Mouse (Mus musculus): Measurements from ENCODE around the gene Lbx2. TPM values are rescaled to one million over a fixed set of nuclear protein-coding genes. Genes with fewer than 3 reads are reported as not detected.
A peak's percentile ranks its signal among the peaks of the same experiment; 100 is the strongest.

Gene Lbx2
- not detected in 2 replicates for total RNA-seq (2017)

DNA sequence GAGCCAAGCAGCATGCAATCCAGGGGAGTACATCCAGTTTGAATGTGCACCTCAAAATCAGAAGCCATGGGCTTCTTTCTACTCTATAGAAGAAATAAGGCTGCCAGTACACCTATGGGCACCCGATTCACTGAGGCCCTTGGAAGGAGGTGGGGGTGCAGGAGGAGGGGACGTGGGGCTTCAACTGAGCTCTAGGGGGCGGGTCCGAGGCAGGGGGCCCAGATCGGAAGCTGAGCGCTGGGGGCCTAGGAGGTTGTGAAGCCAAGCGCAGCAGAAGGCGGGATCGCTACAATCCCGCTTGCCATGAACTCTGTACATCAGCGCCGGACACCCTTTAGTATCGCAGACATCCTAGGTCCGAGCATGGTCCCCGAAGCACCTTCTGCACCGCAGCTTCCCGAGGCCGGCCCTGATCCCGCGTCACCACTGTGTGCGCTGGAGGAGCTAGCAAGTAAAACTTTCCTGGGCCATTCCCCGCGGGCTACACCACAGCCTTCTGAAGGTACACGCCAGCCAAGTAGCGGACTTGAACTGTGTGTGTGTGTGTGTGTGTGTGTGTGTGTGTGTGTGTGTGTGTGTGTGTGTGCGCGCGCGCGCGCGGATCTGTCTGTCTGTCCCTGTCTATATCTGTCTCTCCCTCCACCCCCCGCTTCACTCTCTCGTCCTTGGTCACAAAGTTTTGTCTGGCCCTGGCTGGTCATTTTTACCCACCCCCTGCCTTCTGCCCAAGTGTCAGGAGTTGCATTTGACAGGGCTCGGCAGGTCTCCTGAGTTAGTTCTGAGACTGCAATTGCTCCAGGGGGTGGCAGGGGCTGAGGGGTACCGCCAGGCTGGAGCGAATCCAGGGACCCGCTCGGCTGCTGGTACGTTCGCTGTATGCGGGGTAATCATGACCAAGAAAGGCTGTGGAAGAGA, at the start of gene Lbx2:
TSS of gene Lbx2 (plus strand) at position 247 of the 915 bp plus-strand sequence.
- peak; percentile 46; the same call in 1 of the 2 replicates for ATAC-seq (replicated peaks; ENCODE audit: low read depth, poor library complexity, severe bottlenecking)

DNA sequence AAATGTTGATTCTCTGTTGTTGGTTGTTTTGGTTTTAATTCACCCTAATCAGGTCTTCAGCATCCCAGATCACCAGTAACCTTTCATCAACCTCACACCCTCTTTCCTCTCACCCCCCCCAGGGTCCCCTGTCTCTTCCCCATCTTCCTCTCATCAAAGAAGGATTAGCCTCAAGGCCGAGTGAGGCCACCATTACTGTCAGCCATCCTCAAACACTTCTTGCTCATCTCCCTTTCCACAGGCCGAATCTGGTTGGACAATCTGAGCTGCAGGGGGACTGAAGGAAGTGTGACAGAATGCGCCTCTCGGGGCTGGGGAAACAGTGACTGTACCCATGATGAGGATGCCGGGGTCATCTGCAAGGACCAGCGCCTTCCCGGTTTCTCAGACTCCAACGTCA, 49.0 kb upstream of the Lbx2 start:
- ATAC-seq (replicated peaks; ENCODE audit: low read depth, poor library complexity, severe bottlenecking): no peak

DNA sequence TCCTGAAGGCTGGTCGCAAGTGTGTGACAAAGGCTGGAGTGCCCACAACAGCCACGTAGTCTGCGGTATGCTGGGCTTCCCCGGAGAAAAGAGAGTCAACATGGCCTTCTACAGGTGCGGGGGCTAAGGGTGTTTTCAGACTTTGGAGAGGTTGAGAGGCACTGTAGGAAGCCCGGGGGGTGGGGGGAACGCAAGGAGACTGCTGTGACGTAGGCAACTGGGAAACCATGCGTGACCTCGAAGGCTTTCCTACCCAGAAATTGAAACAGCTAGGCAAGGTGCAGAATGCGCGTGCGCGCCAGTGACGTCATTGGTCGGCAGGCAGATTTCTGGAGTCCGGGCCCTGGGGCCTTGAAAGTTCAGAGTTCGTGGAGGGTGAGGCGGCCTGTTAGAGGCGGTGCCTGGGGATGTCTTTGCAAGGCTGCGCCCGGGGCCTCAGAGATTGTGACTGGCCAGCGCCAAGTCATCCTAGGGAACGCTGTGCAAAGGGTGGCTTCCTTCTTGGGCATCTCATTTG, 47.6 kb upstream of the Lbx2 start:
- peak; percentile 84 for ATAC-seq (replicated peaks; ENCODE audit: low read depth, poor library complexity, severe bottlenecking)

GRCm38 (mm10) chr6:83040601-83041000, 45.6 kb upstream of the Lbx2 start:
- no peak for ATAC-seq (replicated peaks; ENCODE audit: low read depth, poor library complexity, severe bottlenecking)

DNA sequence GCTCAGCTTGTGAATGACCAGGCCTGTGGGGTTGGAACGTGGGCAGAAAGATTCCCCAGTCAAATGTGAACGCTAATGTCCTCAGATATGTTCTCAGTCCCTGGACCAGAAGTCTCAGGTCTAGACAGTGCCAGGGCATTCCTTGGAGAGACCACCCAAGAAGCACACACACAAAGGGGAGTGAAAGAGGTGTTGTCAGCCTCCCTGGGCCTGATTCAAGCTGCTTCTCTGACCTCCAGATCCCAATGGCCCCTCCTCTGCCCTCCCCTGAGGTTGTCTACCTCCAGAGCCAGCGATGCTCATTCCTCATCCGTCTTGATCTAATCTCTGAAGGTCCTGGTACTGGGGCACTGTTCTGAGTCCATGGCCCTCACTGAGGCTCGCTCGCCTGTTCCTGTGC, 42.6 kb upstream of the Lbx2 start:
- no peak for ATAC-seq (replicated peaks; ENCODE audit: low read depth, poor library complexity, severe bottlenecking)

DNA sequence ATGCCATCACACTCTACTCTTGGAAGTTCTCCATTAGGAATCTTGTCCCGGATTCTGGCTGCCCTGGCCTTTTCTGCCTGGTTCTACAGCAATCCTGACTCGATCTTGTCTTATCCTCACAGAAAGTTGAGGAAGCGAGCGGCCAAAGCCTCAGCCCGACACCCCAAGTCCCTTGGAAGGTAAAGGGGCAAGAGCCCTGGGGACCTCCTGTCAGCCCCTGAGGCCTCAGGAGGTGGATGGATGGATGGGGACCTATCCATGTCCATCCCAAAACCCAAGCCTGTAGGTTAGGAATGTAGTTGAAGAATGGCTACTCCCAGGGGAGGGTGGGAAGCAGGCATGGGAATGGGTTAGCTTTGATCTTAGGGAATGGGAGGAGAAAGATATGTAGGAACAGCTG, 42.2 kb upstream of the Lbx2 start:
- ATAC-seq (replicated peaks; ENCODE audit: low read depth, poor library complexity, severe bottlenecking): no peak

DNA sequence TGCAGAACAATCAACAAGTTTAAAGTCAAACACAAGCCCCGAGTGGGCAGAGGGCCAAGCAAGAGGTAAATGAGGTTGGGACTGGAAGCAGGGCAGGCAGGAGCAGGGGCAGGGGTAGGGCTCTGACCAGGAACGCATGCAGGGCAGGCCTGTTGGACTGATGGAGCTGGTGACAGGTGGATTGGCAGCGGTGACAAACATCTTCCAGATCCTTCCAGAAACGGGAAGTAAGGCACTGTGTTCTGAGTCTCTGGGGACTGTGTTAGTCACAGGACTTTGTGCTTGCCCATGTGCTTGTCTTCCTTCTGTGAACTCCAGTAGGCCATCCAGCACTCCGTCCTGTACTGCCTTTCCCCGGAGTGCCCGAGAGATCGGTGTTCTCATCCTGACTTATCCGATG, 41.4 kb upstream of the Lbx2 start:
- ATAC-seq (replicated peaks; ENCODE audit: low read depth, poor library complexity, severe bottlenecking): peak; percentile 71

DNA sequence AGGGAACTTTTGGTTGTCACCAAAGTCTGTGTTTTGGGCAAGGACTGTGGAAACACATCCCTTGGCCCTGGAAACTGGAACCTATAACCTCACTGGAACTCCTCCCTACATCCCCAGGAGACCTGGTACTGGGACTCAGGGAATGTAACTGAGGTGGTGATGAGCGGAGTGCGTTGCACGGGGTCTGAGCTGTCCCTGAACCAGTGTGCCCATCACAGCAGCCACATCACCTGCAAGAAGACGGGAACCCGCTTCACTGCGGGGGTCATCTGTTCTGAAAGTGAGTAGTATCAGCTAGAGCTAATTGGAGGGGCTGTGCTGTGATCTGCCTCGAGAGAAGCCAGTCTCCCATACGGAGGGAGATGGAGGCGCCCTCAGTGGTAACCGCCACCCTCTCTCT, 36.8 kb upstream of the Lbx2 start:
- ATAC-seq (replicated peaks; ENCODE audit: low read depth, poor library complexity, severe bottlenecking): no peak

DNA sequence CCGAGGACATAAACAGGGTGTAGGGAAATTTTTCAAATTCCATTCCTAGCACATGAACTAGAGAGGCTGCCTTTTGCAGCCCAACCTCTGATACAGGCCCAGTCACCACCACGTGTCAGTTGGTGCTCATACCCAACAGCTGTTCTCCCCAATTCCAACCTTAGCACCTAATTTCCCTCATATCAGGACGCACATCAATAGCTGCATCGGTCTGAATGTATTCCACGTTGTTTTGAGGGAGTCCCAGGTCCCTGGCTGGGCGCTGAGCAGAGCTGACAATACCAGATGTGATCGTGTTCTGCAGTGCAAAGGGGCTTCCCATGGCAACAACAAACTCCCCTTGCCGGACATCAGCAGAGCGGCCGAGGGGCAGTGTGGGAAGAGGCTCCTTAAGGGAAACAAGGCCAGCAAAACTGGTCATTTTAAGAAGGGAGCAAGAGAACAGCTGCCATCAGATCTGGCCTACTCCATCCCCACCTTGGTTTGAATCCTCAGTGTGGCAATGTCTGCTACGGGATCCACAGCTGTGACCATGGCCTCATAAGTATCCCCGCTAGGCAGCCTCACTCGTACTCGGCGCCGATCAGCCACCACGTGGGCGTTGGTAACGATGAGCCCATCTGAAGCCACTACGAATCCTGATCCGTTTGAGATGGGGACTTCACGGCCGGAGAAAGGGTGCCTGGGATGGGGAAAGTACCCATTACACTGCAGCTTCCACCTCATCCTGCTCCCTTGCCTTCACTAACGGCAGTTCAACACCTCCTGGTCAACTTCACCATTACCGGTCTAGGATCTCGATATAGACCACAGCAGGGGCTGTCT, 32.8 kb upstream of the Lbx2 start:
- ATAC-seq (replicated peaks; ENCODE audit: low read depth, poor library complexity, severe bottlenecking): peak; percentile 17

- peak; percentile 89 for ATAC-seq (replicated peaks; ENCODE audit: low read depth, poor library complexity, severe bottlenecking)
Observed at GRCm38 (mm10) chr6:83054074-83054851, 31.9 kb upstream of the Lbx2 start, which contains the start of gene Aup1. TSS of gene Aup1 (plus strand) at chr6:83054521.

DNA sequence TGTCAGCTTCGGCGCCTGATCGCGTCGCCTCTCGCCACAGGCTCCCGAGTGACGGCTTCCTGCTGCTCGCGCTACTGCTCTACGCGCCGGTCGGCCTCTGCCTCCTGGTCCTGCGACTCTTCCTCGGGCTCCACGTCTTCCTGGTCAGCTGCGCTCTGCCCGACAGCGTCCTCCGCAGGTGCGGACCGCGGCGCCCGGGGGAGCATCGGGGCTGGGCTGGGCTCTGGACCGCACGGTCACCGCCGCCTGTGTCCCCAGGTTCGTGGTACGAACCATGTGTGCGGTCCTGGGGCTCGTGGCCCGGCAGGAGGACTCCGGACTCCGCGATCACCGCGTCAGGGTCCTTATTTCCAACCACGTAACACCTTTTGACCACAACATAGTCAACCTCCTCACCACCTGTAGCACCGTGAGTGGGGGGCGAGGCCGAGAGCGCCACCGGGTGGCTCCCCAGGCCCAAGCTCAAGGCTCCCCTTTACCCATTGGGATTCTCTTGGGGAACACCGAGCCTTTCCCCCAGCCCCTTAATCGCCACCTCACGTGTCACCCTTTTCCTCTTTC, 31.2 kb upstream of the Lbx2 start, which contains the start of gene Htra2:
TSS of gene Htra2 (minus strand) at position 403 of the 561 bp plus-strand sequence.
- ATAC-seq (replicated peaks; ENCODE audit: low read depth, poor library complexity, severe bottlenecking): no peak

GRCm38 (mm10) chr6:83057790-83058189, 28.4 kb upstream of the Lbx2 start, which contains the start of gene Dqx1:
TSS of gene Dqx1 (plus strand) at chr6:83057844.
- no peak for ATAC-seq (replicated peaks; ENCODE audit: low read depth, poor library complexity, severe bottlenecking)

DNA sequence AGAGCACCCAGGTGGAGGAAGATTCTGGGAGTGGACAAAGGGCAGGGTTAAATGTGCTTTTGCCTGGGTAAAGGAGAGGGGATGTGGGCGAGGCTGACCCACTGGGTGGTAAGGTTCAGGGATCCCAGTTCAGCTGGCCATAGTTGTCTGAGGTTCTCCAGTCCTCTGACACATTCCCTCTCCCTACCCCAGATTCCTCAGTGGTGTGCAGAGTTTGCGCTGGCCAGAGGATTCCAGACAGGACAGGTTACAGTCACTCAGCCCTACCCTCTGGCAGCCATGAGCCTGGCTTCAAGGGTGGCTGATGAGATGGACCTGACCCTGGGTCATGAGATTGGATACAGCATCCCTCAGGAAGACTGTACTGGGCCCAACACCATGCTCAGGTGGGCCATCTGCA, 27.4 kb upstream of the Lbx2 start:
- ATAC-seq (replicated peaks; ENCODE audit: low read depth, poor library complexity, severe bottlenecking): no peak

GRCm38 (mm10) chr6:83065995-83066394, 20.2 kb upstream of the Lbx2 start:
- peak; percentile 31 for ATAC-seq (replicated peaks; ENCODE audit: low read depth, poor library complexity, severe bottlenecking)

DNA sequence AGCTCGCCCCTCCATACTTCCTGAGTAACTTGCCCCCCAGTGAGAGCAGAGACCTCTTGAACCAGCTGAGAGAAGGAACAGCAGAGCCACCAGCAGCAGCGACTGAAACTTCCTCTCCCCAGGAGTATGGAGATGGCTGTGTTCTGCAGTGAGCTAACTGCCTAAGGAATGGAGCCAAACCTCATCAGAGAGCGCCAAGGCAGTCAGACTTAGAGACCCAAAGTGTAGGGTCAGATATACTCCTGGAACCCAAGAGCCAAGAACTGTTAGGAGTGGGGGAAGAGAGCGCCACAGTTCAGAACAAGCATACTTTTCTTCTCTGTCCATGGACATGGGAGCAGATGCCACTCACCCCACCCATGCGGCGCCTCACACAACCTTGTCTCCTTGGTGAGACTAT, 19.7 kb upstream of the Lbx2 start:
- no peak for ATAC-seq (replicated peaks; ENCODE audit: low read depth, poor library complexity, severe bottlenecking)

GRCm38 (mm10) chr6:83068221-83068620, 17.9 kb upstream of the Lbx2 start:
- ATAC-seq (replicated peaks; ENCODE audit: low read depth, poor library complexity, severe bottlenecking): no peak

DNA sequence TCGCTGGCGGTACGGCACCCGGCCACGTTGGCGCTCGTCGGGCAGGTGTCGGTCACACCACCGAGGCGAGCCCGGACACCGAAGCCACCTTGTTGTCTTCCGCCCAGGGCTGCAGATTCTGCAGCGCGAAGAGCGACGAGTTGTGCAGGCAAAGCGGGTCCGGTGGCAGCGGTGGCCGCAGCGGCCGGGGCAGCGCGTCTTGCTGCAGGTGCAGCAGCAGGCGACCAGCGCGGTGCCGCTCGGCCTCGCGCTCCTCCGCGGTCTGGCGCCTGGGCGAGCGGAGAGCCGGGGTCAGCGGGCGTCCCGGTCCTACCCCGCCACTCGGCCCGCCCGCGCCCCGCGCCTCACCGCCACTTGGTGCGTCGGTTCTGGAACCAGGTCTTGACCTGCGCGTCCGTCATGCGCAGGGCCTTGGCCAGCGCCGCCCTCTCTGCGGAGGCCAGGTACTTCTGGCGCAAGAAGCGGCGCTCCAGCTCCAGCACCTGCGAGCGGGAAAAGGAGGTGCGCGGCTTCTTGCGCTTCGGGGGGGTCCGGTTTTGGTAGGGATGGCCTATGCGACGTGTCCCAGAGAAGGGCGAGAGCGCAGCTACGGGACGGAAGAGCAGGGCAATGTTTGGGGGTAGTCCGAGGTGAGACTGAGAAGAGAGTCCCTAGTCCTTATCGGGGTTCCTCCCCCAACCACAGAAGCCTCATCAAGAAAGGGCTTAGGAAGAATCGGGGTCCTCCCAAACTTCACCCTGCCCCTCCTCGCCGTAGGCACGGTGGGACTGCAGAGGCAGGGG, 17.3 kb upstream of the Lbx2 start:
- no peak for ATAC-seq (replicated peaks; ENCODE audit: low read depth, poor library complexity, severe bottlenecking)

GRCm38 (mm10) chr6:83069488-83070246, 16.5 kb upstream of the Lbx2 start:
- ATAC-seq (replicated peaks; ENCODE audit: low read depth, poor library complexity, severe bottlenecking): no peak

DNA sequence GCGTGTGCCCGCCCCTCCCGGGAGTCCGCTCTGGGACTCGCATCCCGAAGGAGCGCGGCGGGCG, 16.1 kb upstream of the Lbx2 start, which contains the start of gene Tlx2:
TSS of gene Tlx2 (minus strand) at position 47 of the 64 bp plus-strand sequence.
- no peak for ATAC-seq (replicated peaks; ENCODE audit: low read depth, poor library complexity, severe bottlenecking)
